Mouse (Mus musculus) ES-E14 (cell line): ENCODE data around the gene Cd300ld4.

ENCODE experiments used
- MAFK ChIP-seq: IDR thresholded peaks from 2 replicates; pipeline ENCODE4 v1.6.1; 2014; ENCODE audit warnings: mild to moderate bottlenecking, low read depth, low read length, inconsistent platforms; ENCODE audit not compliant: insufficient read depth
- ZC3H11A ChIP-seq: IDR thresholded peaks from 2 replicates; pipeline ENCODE4 v1.6.1; 2012; ENCODE audit warnings: low read depth, mild to moderate bottlenecking, inconsistent platforms, low read length, borderline replicate concordance
- ZNF384 ChIP-seq: IDR thresholded peaks from 2 replicates; pipeline ENCODE4 v1.6.1; 2012; ENCODE audit warnings: low read depth, low read length, inconsistent platforms

- TF ChIP-seq MAFK (no peak), ZC3H11A (no peak), ZNF384 (no peak)
Measured at GRCm38 (mm10) chr11:115058701-115059100, 31.9 kb upstream of the Cd300ld4 start.
